Mouse (Mus musculus) stomach, embryonic 14.5 days (tissue): Measurements from ENCODE around the gene Traf7. TPM values are rescaled to one million over a fixed set of nuclear protein-coding genes. Genes with fewer than 3 reads are reported as not detected.

Experiments
- ATAC-seq: fragments of 200-750 bp; cut with Nextera tagmentation; 2 replicates; pipeline ENCODE4 v1.8.0; 2017; ENCODE audit warnings: low read depth, moderate TSS enrichment; ENCODE audit not compliant: insufficient number of reproducible peaks, insufficient read depth, low FRiP score
- H3K27ac ChIP-seq: fragments of 300-500 bp; sonication (generic); 2 replicates; pipeline ENCODE4 v1.5.1; 2014; ENCODE audit warnings: mild to moderate bottlenecking, low read length, moderate library complexity, mixed read lengths
- H3K27me3 ChIP-seq: fragments of 300-500 bp; sonication (generic); 2 replicates; pipeline ENCODE4 v1.6.1; 2014; ENCODE audit warnings: low read length, control low read depth, mixed read lengths; ENCODE audit not compliant: control insufficient read depth, insufficient read depth
- H3K36me3 ChIP-seq: fragments of 300-500 bp; sonication (generic); 2 replicates; pipeline ENCODE4 v1.6.1; 2014; ENCODE audit warnings: mild to moderate bottlenecking, control low read depth, low read length, moderate library complexity, mixed read lengths; ENCODE audit not compliant: control insufficient read depth, insufficient read depth
- H3K4me1 ChIP-seq: fragments of 300-500 bp; sonication (generic); 2 replicates; pipeline ENCODE4 v1.6.1; 2014; ENCODE audit warnings: low read length, control low read depth, mixed read lengths; ENCODE audit not compliant: control insufficient read depth, insufficient read depth
- H3K4me2 ChIP-seq: fragments of 300-500 bp; sonication (generic); replicated peaks from 2 replicates; pipeline ENCODE4 v1.6.1; 2014; ENCODE audit warnings: low read depth, low read length, control low read depth
- H3K4me3 ChIP-seq: fragments of 300-500 bp; sonication (generic); 2 replicates; pipeline ENCODE4 v1.5.1; 2014; ENCODE audit warnings: low read depth, low read length, control low read depth
- H3K9ac ChIP-seq: fragments of 300-500 bp; sonication (generic); replicated peaks from 2 replicates; pipeline ENCODE4 v1.6.1; 2014; ENCODE audit warnings: low read depth, mild to moderate bottlenecking, control low read depth, low read length, moderate library complexity, mixed read lengths
- H3K9me3 ChIP-seq: fragments of 300-500 bp; sonication (generic); 2 replicates; pipeline ENCODE4 v1.6.1; 2016; ENCODE audit warnings: low read depth, low read length, control low read depth; ENCODE audit not compliant: control insufficient read depth
- WGBS: fragments of 180-500 bp; shearing (Covaris S2); extraction: QIAGEN DNeasy Blood & Tissue Kit; methylation state at CpG from one replicate; pipeline ENCODE4 v1.1.7; 2014; 5-methylcytosine and 5-hydroxymethylcytosine counted together
- polyA plus RNA-seq: library from polyadenylated mRNA; unstranded; fragments of >200 nt; fragmentation: Nextera tagmentation; extraction: Ambion mirVana; gene quantifications from 2 replicates; pipeline ENCODE4 v1.2.1, GENCODE M21; 2014

Traf7 gene
- polyA plus RNA-seq, 1 experiment from 2014 or later: 87.6 TPM

DNA sequence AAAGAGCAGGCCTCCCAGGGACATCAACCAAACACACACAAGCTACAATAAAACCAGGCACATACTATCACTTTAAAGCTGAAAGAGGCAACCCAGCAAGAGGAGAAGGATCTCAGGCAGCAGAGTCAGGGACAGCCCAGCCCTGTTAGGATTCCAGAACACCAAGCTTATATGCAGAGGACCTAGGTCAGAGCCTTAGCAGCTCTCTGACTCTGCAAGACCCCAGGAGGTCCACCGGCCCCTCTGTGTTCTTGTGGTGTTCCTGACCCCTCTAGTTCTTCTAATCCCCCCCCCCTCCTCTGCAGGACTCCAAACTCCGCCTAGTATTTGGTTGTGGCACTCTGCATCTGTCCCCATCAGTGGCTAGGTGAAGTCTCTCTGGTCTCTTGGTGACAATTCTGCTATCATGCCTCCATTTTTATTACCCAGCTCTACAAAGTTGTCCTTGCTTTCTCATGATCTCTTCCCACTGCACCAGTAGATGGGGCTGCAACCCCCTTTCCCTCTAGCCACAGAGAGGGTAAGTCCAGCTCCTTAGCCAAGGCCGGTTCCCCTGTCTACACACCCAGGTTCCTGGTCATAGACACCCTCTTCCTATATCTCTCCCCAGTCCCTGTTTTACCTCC, 47.4 kb downstream of the Traf7 start:
- Histone ChIP-seq H3K9me3 (no peaks in the 10 kb centered on the region), H3K4me2 (peak overlapping the region; percentile 12), H3K36me3 (peaks cover 18% of the 10 kb centered on the region), H3K4me3 (no peak overlapping the region), H3K4me1 (peaks cover 6% of the 10 kb centered on the region), H3K27me3 (no peaks in the 10 kb centered on the region), H3K9ac (no peak overlapping the region), H3K27ac (peak overlapping the region; percentile 46)
- no peak for ATAC-seq
- 45% methylated on average over 3 of the region's 3 CpGs for WGBS

DNA sequence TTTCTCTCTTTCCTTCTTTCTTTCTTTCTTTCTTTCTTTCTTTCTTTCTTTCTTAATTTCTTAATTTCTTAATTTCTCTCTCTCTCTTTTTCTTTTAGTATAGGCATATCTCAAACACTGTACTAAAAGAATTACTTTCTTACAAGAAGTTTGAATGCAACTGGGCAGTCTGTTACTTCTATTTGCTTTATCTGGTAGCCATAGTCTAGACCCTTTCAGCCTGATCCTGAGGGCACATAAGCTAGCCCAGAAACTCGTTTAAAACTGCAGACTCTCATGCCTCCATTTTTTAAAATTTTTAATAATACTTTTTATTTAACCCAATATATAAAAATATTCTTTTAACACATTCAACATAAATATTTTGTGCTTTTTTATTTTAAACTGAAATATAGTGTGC, 48.3 kb downstream of the Traf7 start:
- Histone ChIP-seq H3K4me1 (peaks cover 6% of the 10 kb centered on the region), H3K9ac (no peak overlapping the region), H3K9me3 (no peaks in the 10 kb centered on the region), H3K4me3 (peak overlapping the region; percentile 62), H3K27ac (no peak overlapping the region), H3K27me3 (no peaks in the 10 kb centered on the region), H3K4me2 (peak overlapping the region; percentile 32; the same call in 1 of the 2 replicates), H3K36me3 (peaks cover 22% of the 10 kb centered on the region)
- 8% methylated on average over 1 of the region's 1 CpGs for WGBS
- no peak for ATAC-seq

DNA sequence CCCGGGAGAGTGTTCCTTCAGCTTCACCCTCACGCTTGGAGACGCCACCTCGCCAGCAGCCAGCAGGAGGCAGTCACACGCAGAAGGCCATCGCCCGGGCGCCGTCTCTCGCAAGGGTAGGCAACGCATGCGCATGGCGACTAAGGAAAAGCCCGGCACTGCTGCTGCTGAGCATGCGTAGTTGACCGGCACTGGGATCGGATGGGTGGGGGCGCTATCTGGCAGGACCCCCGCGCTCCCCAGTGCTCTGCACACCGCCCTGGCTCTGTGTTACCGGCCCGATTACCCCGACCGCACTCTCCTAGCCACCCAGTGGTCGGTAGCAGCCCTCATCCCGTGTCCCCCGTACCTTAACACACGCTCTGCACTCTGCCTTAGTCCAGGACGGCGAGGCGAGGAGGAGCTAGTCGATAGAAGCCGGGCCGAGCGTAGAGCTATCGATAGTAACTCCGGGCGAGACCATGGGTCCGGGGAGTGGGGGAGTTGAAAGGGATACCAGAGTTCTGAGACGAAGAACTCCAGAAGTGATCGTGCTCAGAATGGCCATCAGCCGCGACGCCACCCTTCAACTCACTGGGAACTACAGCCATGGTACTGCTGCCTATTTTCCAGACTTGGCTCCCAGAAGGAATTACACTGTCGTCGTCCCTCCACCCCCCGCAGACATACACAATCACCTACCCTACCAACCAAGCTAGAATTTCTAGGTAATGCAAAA, 48.9 kb downstream of the Traf7 start, which contains the start of gene Mlst8:
Mlst8 (minus strand) TSS at position 416 of the 718 bp plus-strand sequence.
- H3K36me3 ChIP-seq: peaks cover 22% of the 10 kb centered on the region
- H3K4me3 ChIP-seq: peak within 1 kb of the TSS; percentile 62
- peak within 1 kb of the TSS; percentile 49 for H3K4me2 ChIP-seq
- H3K27ac ChIP-seq: peak within 1 kb of the TSS; percentile 95
- H3K9me3 ChIP-seq: no peaks in the 10 kb centered on the region
- WGBS: under 1% methylated on average over 48 of the region's 48 CpGs
- peaks cover 6% of the 10 kb centered on the region for H3K4me1 ChIP-seq
- ATAC-seq: peak; percentile 91
- H3K9ac ChIP-seq: peak within 1 kb of the TSS; percentile 51
- H3K27me3 ChIP-seq: no peaks in the 10 kb centered on the region

DNA sequence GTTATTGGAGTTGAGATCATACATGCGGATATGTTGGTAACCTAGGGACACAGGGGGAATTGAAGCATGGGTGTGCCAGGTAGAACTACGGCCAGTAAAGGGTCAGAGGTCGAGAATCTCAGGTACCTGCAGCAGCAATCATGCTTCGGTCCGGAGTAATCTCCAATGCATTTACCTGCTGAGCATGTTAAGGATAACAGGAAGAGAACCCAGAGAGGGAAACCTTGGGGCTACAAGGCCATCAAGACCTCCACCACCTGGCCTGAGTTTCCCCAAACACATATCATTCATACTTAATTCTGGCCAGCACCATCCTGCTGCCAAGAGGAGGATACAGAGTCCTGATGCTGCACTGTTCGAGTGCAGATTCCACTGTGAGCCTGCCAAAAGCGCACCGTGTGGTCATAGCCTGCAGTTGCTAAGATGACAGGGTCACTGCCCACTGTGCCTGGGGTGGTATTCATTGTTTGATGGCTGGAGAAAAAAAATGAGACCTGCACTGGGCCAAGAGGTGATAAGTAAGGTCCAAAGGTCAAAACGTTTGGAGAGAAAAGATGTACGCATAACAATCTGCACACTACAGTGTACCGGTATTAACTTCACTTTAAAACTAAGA, 49.6 kb downstream of the Traf7 start:
- no peak overlapping the region for H3K27ac ChIP-seq
- H3K9ac ChIP-seq: peak overlapping the region; percentile 51
- no peaks in the 10 kb centered on the region for H3K27me3 ChIP-seq
- no peaks in the 10 kb centered on the region for H3K9me3 ChIP-seq
- H3K4me3 ChIP-seq: peak overlapping the region; percentile 62
- peaks cover 24% of the 10 kb centered on the region for H3K36me3 ChIP-seq
- H3K4me2 ChIP-seq: peak overlapping the region; percentile 49
- peaks cover 11% of the 10 kb centered on the region for H3K4me1 ChIP-seq
- peak; percentile 7; the same call in 1 of the 2 replicates for ATAC-seq
- WGBS: 42% methylated on average over 11 of the region's 11 CpGs

DNA sequence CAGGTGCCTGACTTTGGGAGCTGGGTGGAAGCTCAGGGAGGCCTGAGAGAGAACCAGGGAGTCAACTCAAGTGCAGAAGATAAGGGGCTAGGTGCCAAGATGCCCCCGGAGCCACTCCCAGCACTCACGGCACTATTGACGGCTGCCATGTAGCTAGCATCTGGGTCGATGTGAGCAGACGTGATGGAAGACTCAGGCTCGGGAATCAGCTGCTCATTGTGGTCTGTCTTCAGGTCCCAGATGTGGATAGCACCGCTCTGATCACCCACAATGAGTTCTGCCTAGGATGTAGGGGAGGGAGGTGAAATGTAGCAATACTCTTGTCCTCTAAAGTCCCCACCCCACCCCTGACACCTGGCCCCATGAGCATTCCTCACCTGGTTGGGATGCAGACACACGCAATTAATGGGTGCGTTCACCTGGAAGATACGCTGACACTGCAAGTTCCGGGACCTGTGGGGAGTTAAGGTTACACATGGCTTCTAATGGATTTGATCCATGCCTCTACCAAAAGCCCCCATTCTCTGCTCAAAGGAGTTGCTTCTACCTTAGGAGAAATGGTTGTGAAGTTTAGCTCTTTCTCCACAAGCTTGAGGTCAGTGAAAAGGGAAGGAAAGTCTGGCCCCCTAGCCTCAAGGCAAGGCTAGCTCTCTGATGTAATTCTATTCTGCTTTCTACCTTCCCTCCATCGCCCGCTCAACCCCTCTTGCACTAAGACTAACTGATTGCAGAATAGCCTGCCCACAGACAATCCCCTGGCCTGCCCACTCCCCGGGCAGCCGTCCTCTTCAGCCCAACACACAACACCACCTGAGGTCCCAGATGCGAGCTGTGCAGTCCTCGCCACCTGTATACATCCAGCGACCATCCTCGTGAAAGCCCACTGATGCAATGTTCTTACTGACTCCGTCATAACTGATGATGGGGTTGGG, 50.4 kb downstream of the Traf7 start:
- ATAC-seq: no peak
- 93% methylated on average over 20 of the region's 20 CpGs for WGBS
- H3K4me2 ChIP-seq: peak overlapping the region; percentile 49
- H3K4me3 ChIP-seq: no peak overlapping the region
- peaks cover 18% of the 10 kb centered on the region for H3K4me1 ChIP-seq
- H3K27ac ChIP-seq: no peak overlapping the region
- H3K9me3 ChIP-seq: no peaks in the 10 kb centered on the region
- H3K9ac ChIP-seq: 0 out of 2 replicates have a peak overlapping the region, but pooled peaks have one; percentile 51
- no peaks in the 10 kb centered on the region for H3K27me3 ChIP-seq
- H3K36me3 ChIP-seq: peaks cover 26% of the 10 kb centered on the region

DNA sequence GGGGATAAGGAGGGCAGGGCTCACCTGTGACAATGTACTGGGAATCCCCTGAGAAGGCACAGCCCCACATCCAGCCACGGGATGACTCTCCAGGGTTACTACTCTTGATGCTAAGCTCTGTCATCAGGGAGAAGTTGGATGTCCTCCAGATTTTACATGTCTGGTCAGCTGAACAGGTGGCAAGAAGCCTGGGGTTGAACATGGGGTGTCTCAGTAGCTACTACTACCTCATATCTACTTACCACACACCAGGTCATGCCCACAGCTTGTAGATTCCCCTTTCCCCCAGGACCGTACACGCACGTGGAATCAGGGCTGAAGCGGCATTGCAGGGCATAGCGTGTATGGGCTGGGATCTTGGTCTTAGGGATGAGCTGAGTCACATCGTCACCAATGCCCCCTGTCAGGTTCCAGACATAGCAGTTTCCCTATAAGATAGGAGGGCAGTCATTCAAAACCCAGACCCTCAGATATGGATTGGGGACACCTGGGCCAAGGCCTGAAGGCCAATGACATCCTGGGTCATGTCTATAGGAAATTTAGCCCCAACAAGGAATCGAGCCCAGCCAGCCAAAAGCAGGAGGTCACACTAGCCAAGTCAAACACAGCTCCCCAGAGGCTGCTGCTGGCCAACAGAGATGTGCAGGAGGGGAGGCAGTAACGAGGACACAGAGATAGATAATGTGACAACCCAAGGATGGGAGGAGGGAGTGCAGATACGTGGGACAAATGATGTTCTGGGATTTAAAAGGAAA, 51.5 kb downstream of the Traf7 start:
- Histone ChIP-seq H3K4me1 (peaks cover 29% of the 10 kb centered on the region), H3K9me3 (no peaks in the 10 kb centered on the region), H3K9ac (no peak overlapping the region), H3K4me2 (no peak overlapping the region), H3K27me3 (no peaks in the 10 kb centered on the region), H3K36me3 (peaks cover 26% of the 10 kb centered on the region), H3K4me3 (no peak overlapping the region), H3K27ac (no peak overlapping the region)
- ATAC-seq: no peak
- WGBS: 95% methylated on average over 10 of the region's 10 CpGs

DNA sequence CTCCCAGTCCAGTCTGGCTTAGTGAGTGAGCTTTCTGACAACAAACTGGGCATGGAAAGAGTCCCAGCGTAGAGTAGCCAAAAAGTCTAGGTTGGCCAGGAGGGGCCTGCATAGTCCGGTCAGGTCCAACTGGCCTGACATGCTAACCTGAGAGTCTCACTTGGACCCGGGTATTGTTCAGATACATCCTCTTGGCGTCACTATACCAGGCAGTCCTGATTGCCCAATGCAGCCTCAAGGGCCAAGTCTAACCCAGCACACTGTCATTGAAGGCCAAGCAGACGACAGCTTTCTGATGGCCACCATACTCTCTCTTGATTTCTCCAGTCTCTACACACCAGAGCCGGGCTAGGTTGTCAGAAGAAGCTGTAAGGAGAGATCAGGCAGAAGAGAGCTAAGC, 52.2 kb downstream of the Traf7 start:
- Histone ChIP-seq H3K4me3 (no peak overlapping the region), H3K9ac (no peak overlapping the region), H3K4me1 (peaks cover 29% of the 10 kb centered on the region), H3K27ac (no peak overlapping the region), H3K4me2 (no peak overlapping the region), H3K27me3 (no peaks in the 10 kb centered on the region), H3K9me3 (no peaks in the 10 kb centered on the region), H3K36me3 (peaks cover 26% of the 10 kb centered on the region)
- WGBS: 92% methylated on average over 6 of the region's 6 CpGs
- no peak for ATAC-seq
